8 mouse cellular contexts compared by ENCODE assay signal in genomic region chr16:10365796-10366195, GRCm38 (mm10). TPM values are rescaled to one million over a fixed set of nuclear protein-coding genes. Genes with fewer than 3 reads are reported as not detected.
A peak's percentile ranks its signal among the peaks of the same experiment; 100 is the strongest.
DNase-seq lines count a peak whose midpoint lies in the region; ATAC-seq lines count a peak whose summit lies in the region.
"Had no signal": no experiment of that assay in that cellular context is flagged by ENCODE, and none has a peak within 500 bp of the region (broad histone marks: within the 10 kb centered on the region; RNA-seq: fewer than 3 reads in every experiment).

No protein-coding gene starts in this region.

- H3K4me1 ChIP-seq in kidney, embryonic 15.5 days, result peaks cover 39% of the 10 kb centered on the region
- H3K4me1 ChIP-seq in embryonic facial prominence, embryonic 10.5 days, result peaks cover 29% of the 10 kb centered on the region
- peaks cover 16% of the 10 kb centered on the region for H3K4me1 ChIP-seq in forebrain, embryonic 13.5 days
- H3K4me1 ChIP-seq in limb, embryonic 12.5 days (replicated peaks), result peaks cover 35% of the 10 kb centered on the region
- no peaks in the 10 kb centered on the region for H3K4me1 ChIP-seq in liver, embryonic 12.5 days

- H3K4me3 ChIP-seq in kidney, embryonic 15.5 days (replicated peaks), result no peak overlapping the region
- no peak overlapping the region for H3K4me3 ChIP-seq in embryonic facial prominence, embryonic 10.5 days
- H3K4me3 ChIP-seq in forebrain, embryonic 13.5 days, result no peak overlapping the region
- H3K4me3 ChIP-seq in limb, embryonic 12.5 days (replicated peaks), result no peak overlapping the region
- H3K4me3 ChIP-seq in liver, embryonic 12.5 days, result no peak overlapping the region
- H3K4me3 ChIP-seq: heart, embryonic 10.5 days had no signal

- 74% methylated on average over 4 of the region's 4 CpGs for WGBS in kidney, embryonic 15.5 days
- 78% methylated on average over 4 of the region's 4 CpGs for WGBS in embryonic facial prominence, embryonic 10.5 days
- WGBS in forebrain, embryonic 13.5 days, result 78% methylated on average over 4 of the region's 4 CpGs
- 72% methylated on average over 4 of the region's 4 CpGs for WGBS in limb, embryonic 12.5 days
- 70% methylated on average over 4 of the region's 4 CpGs for WGBS in liver, embryonic 12.5 days (ENCODE audit: insufficient replicate concordance)

- DNase-seq in kidney, postnatal 14 days, result no peak
- DNase-seq in embryonic facial prominence, embryonic 10.5 days (ENCODE audit: low spot score), result no peak
- DNase-seq in adrenal gland, postnatal 25 days, result no peak

- H3K27me3 ChIP-seq in kidney, embryonic 15.5 days, result no peaks in the 10 kb centered on the region
- no peaks in the 10 kb centered on the region for H3K27me3 ChIP-seq in embryonic facial prominence, embryonic 10.5 days (replicated peaks; ENCODE audit: low read depth, poor library complexity, severe bottlenecking)
- H3K27me3 ChIP-seq in forebrain, embryonic 13.5 days, result 0 out of 2 replicates have a peak, but pooled peaks cover 4% of the 10 kb centered on the region
- H3K27me3 ChIP-seq in limb, embryonic 12.5 days, result 0 out of 2 replicates have a peak, but pooled peaks cover 3% of the 10 kb centered on the region
- peaks cover 10% of the 10 kb centered on the region; the same call in 1 of the 2 replicates for H3K27me3 ChIP-seq in liver, embryonic 12.5 days (replicated peaks)

- no peaks in the 10 kb centered on the region for H3K9me3 ChIP-seq in kidney, embryonic 15.5 days (replicated peaks)
- no peaks in the 10 kb centered on the region for H3K9me3 ChIP-seq in embryonic facial prominence, embryonic 10.5 days
- no peaks in the 10 kb centered on the region for H3K9me3 ChIP-seq in forebrain, embryonic 13.5 days (replicated peaks)
- H3K9me3 ChIP-seq in limb, embryonic 12.5 days, result no peaks in the 10 kb centered on the region
- H3K9me3 ChIP-seq in liver, embryonic 12.5 days (replicated peaks), result no peaks in the 10 kb centered on the region
- H3K9me3 ChIP-seq: heart, embryonic 10.5 days had no signal

- no peak for ATAC-seq in kidney, embryonic 15.5 days (replicated peaks; ENCODE audit: low FRiP score)
- no peak for ATAC-seq in forebrain, embryonic 13.5 days
- peak; percentile 32; the same call in 1 of the 2 replicates for ATAC-seq in limb, embryonic 12.5 days (ENCODE audit: insufficient number of reproducible peaks, insufficient read depth, low FRiP score, low TSS enrichment, low read depth)
- no peak for ATAC-seq in liver, embryonic 12.5 days

- H3K9ac ChIP-seq in kidney, embryonic 15.5 days, result no peak overlapping the region
- H3K9ac ChIP-seq in forebrain, embryonic 13.5 days, result no peak overlapping the region
- no peak overlapping the region for H3K9ac ChIP-seq in limb, embryonic 12.5 days (replicated peaks)
- no peak overlapping the region for H3K9ac ChIP-seq in liver, embryonic 12.5 days

- H3K4me2 ChIP-seq in kidney, embryonic 15.5 days, result no peak overlapping the region
- no peak overlapping the region for H3K4me2 ChIP-seq in forebrain, embryonic 13.5 days
- H3K4me2 ChIP-seq in limb, embryonic 12.5 days, result no peak overlapping the region
- no peak overlapping the region for H3K4me2 ChIP-seq in liver, embryonic 12.5 days

- no peaks in the 10 kb centered on the region for H3K36me3 ChIP-seq in kidney, embryonic 15.5 days
- no peaks in the 10 kb centered on the region for H3K36me3 ChIP-seq in embryonic facial prominence, embryonic 10.5 days (replicated peaks)
- no peaks in the 10 kb centered on the region for H3K36me3 ChIP-seq in forebrain, embryonic 13.5 days (ENCODE audit: poor library complexity, severe bottlenecking)
- H3K36me3 ChIP-seq in limb, embryonic 12.5 days, result no peaks in the 10 kb centered on the region
- no peaks in the 10 kb centered on the region for H3K36me3 ChIP-seq in liver, embryonic 12.5 days
- H3K36me3 ChIP-seq: heart, embryonic 10.5 days had no signal

- peak overlapping the region; percentile 83 for H3K27ac ChIP-seq in kidney, embryonic 15.5 days
- H3K27ac ChIP-seq in embryonic facial prominence, embryonic 10.5 days (replicated peaks), result peak overlapping the region; percentile 48
- peak overlapping the region; percentile 35; the same call in 1 of the 2 replicates for H3K27ac ChIP-seq in forebrain, embryonic 13.5 days
- peak overlapping the region; percentile 72 for H3K27ac ChIP-seq in limb, embryonic 12.5 days
- H3K27ac ChIP-seq in liver, embryonic 12.5 days, result no peak overlapping the region

RNA-seq across cellular contexts. Expression of gene Tekt5, which starts 29.5 kb away (rescaled TPM):
- 0.91 and 1.1 TPM in 2 replicates for polyA plus RNA-seq in kidney, embryonic 15.5 days (2015; fragmentation: Nextera tagmentation; extraction: Ambion mirVana)
- 0.07 TPM in 1 of 2 replicates, not detected in the other for polyA plus RNA-seq in embryonic facial prominence, embryonic 10.5 days (2016; fragmentation: Nextera tagmentation; extraction: Ambion mirVana)
- polyA plus RNA-seq in forebrain, embryonic 13.5 days (2015; fragmentation: Nextera tagmentation; extraction: Ambion mirVana), result 0.74 and 1.4 TPM in 2 replicates
- 0.19 TPM in 1 of 2 replicates, not detected in the other for polyA plus RNA-seq in limb, embryonic 12.5 days (2016; fragmentation: Nextera tagmentation; extraction: Ambion mirVana)
- total RNA-seq in adrenal gland, postnatal 25 days (2021), result not detected in 2 replicates
- polyA plus RNA-seq in liver, embryonic 12.5 days (2016; fragmentation: Nextera tagmentation; extraction: Ambion mirVana), result 0.08 TPM in 1 of 2 replicates, not detected in the other

RNA-seq across cellular contexts. Expression of gene Nubp1, which starts 46.0 kb away (rescaled TPM):
- 68.3 and 70.7 TPM in 2 replicates for polyA plus RNA-seq in kidney, embryonic 15.5 days (2015; fragmentation: Nextera tagmentation; extraction: Ambion mirVana)
- polyA plus RNA-seq in embryonic facial prominence, embryonic 10.5 days (2016; fragmentation: Nextera tagmentation; extraction: Ambion mirVana), result 88.3 and 89.9 TPM in 2 replicates
- 51.9 and 56.4 TPM in 2 replicates for polyA plus RNA-seq in forebrain, embryonic 13.5 days (2015; fragmentation: Nextera tagmentation; extraction: Ambion mirVana)
- 80.4 and 82.7 TPM in 2 replicates for polyA plus RNA-seq in limb, embryonic 12.5 days (2016; fragmentation: Nextera tagmentation; extraction: Ambion mirVana)
- 28.0 and 28.2 TPM in 2 replicates for total RNA-seq in adrenal gland, postnatal 25 days (2021)
- 49.4 and 52.0 TPM in 2 replicates for polyA plus RNA-seq in liver, embryonic 12.5 days (2016; fragmentation: Nextera tagmentation; extraction: Ambion mirVana)

RNA-seq across cellular contexts. Expression of gene Emp2, which starts 52.0 kb away (rescaled TPM):
- 18.5 and 19.6 TPM in 2 replicates for polyA plus RNA-seq in kidney, embryonic 15.5 days (2015; fragmentation: Nextera tagmentation; extraction: Ambion mirVana)
- 2.1 and 3.2 TPM in 2 replicates for polyA plus RNA-seq in embryonic facial prominence, embryonic 10.5 days (2016; fragmentation: Nextera tagmentation; extraction: Ambion mirVana)
- polyA plus RNA-seq in forebrain, embryonic 13.5 days (2015; fragmentation: Nextera tagmentation; extraction: Ambion mirVana), result 2.2 and 2.3 TPM in 2 replicates
- 12.6 and 15.2 TPM in 2 replicates for polyA plus RNA-seq in limb, embryonic 12.5 days (2016; fragmentation: Nextera tagmentation; extraction: Ambion mirVana)
- 4.3 and 4.7 TPM in 2 replicates for total RNA-seq in adrenal gland, postnatal 25 days (2021)
- polyA plus RNA-seq in liver, embryonic 12.5 days (2016; fragmentation: Nextera tagmentation; extraction: Ambion mirVana), result 5.4 and 5.7 TPM in 2 replicates
